Mouse (Mus musculus) stomach, adult 2 months (tissue): Measurements from ENCODE around the gene Inip. TPM values are rescaled to one million over a fixed set of nuclear protein-coding genes. Genes with fewer than 3 reads are reported as not detected.

Experiments used
- polyA plus RNA-seq: library from polyadenylated mRNA; depleted of rRNA; stranded (reverse); fragments of >200 nt; gene quantifications from 2 replicates; pipeline ENCODE4 v1.2.3, GENCODE M21; 2012; rRNA removed

The Inip gene
- 2.3 and 2.4 TPM in 2 replicates for polyA plus RNA-seq

DNA sequence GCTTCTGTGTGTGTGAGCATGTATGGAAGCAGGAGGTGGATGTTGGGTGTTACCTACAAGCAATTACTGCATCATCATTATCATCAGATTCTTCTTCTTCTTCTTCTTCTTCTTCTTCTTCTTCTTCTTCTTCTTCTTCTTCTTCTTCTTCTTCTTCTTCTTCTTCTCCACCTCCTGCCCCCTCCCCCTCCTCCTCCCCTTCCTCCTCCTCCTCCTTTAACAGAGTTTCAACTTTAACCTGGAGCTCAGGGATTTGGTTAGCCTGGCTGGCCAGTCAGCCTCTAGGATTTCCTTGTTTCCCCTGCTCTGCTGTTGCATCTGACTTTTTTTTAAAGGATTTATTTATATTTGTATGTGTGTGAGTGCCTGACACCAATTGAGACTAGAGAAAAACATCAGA lies at the start of gene Inip:
Gene Inip, minus strand, starts transcription at position 101 of the 400 bp plus-strand sequence.

DNA sequence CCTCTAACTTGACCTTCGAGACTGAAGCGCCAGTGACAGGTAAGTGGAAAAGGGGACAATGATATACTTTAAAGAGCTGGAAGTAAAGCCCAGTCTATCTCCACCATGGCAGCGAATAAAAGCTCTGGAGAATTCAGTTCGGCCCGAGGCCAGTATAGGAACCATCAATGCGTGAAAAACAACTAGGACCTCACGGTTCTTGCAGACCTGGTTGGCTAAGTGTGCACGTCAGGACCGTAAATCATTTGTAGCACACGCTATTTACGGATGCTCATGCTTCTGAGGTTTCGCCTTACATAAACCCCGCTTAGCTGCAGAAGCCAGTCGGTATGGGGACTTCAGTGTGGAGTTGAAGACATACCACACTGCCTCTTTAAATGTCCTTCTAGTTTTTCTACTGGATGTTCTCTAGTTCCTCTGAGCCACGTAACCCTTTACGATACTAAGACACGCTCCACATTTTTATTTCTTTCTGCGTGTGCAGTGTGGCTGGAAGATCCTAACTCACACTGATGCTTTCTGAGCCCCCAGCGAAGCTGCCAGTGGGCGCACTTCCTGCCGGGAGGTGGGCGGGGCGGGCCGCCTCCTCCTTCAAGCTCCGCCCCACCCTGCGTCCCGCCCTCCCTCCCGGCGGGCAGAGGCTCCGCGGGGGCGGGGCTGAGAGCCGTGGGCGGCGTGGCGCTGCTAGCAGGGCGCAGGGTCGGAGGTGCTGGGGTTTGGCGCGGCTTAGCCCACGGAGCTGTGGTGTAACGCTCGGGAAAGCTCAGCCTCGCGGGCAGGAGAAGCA lies 4.0 kb upstream of the Inip start, which contains the start of gene Snx30:
Gene Snx30, plus strand, starts transcription at position 660 of the 787 bp plus-strand sequence.

Other genes with a start within 250 kb of the Inip start
- gene Hsdl2, start 220.0 kb downstream of the Inip start, polyA plus RNA-seq = 2.7 and 4.4 TPM in 2 replicates
- 1.8 and 2.4 TPM in 2 replicates for gene E130308A19Rik, start 175.4 kb downstream of the Inip start, polyA plus RNA-seq
- 0.45 and 1.6 TPM in 2 replicates for gene Snx30, start 4.3 kb upstream of the Inip start, polyA plus RNA-seq
- 2.0 and 5.6 TPM in 2 replicates for gene Slc46a2, start 113.5 kb upstream of the Inip start, polyA plus RNA-seq
- gene Mup4, start 159.1 kb upstream of the Inip start, polyA plus RNA-seq = not detected in 2 replicates
- gene Mup6, start 162.7 kb upstream of the Inip start, polyA plus RNA-seq = not detected in 2 replicates